Mouse (Mus musculus) NIH3T3 (cell line): ENCODE data around the gene Msi2.

Experiments used
- DNase-seq: peaks from one replicate; pipeline ENCODE4 v3.0.0-alpha.2; 2012; ENCODE audit warnings: low read depth

Gene Msi2

DNA sequence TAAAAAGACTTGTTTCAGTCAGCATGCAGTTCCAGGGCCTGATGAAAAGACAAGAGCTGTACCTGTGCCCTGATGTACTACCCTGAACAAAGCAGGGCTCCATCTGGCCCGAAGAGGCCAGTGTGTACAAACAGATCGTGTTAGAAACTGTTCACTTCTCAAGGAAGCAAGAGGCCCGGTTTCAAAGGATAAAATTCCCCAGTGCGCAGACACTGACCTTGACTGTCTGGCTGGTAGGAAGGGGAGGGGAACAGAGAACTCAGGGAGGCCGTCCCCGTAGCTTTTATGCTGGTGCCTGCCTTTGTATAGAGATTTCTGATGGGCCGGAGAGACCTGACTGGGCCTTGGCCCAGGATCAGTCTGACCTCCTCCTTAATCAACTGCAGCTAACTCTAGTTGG, 316.0 kb downstream of the Msi2 start:
- no peak for DNase-seq

DNA sequence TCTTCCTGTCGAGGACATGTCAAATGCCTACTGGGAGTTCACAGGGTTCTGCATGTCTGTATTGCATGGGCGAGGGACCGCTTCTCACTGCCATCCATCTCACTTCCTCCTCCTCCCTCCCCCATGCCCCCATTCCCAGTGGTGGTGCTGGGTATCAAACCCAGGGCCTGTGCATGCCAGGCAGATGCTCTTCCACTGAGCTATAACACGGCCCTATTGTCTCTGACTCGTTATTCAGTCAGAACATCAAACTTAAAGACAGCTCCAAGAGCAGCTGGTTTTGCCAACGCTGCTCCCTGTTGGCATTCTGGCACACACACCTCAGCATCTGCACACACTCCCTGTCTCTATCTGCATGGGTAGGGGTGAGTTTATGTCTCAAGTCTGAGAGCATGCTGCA, 317.0 kb downstream of the Msi2 start:
- peak; percentile 10 for DNase-seq

GRCm38 (mm10) chr11:88400926-88401325, 317.4 kb downstream of the Msi2 start:
- DNase-seq, result no peak

DNA sequence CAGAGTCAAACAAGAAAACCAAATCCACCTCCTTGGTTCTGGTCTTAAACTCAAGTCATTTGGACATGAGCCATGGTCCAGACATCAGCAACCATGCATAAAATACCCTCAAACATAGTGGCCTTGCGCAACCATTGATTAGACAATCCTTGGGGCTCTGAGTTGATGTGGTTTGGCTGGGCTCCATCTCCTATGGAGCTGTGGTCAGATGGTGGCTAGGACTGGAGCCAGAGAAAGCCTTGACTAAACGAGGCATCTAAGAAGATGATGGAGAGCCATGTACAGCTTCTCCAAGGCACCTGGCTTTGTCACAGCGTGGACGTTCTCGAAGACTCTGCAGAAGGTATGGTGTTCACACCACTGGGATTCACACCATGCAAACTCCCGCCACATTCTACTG, 318.1 kb downstream of the Msi2 start:
- DNase-seq, result peak; percentile 93

- DNase-seq, result no peak
These were observed 318.9 kb downstream of the Msi2 start for GRCm38 (mm10) chr11:88399431-88399830.

DNA sequence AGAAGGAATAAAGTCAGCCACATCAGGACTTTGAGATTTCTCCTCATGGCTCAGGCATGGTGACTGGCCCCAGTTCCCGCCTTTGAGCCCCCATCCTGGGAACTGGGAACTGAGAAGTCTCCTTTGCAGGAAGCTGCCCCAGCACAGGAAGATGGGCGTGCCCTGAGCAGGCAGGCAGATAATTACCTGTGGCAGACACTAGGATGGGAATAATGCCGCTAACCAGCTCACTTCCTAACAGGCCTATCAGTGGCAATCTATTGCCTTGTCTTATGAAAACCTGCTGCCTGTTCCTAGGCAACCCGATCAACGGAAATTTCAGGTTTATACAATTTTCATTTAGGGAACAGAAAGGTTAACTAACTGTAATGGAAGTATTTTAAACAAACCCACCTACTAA, 319.3 kb downstream of the Msi2 start:
- no peak for DNase-seq

DNA sequence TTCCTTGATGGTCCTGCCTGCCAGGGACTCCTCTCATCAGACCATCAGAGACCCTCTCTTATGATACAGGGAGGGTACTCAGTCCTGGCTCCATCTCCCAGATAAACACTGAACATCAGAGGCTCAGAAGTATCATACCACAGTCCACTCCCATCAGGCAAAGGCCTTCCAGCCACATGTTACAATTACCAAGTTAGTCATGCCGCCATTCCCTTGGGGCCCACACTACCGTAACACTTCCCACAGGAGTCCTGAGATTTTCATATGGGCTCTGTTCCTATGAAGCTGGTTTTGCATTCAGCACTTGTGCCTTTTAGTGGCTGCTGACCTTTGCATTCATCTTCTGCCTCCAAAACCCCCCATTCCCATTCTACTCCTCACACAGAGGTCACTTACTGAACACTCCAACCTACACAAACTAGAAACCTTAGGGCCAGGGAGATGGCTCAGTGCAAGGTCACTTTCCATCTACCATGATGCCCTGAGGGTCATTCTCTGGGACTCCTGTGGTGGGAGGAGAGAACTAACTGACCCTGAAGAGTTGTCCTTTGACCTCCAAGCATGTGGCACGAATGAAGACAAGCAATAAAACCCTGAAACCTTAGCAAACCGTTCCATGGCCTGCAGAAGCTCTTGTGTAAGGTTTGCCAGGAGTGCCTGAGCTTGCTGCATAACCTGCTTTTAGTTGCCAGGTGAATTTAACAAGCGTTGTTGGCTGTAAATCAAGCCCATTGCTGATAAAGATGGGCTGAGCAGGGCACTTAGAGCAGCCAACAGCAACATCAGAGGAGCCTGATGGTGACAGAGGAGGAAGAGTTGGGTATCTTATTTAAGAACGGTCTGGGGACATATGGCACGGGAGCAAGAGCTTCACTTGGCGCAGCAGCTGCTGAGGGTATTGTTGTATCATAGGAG, 323.0 kb downstream of the Msi2 start:
- DNase-seq, result peak; percentile 81

DNA sequence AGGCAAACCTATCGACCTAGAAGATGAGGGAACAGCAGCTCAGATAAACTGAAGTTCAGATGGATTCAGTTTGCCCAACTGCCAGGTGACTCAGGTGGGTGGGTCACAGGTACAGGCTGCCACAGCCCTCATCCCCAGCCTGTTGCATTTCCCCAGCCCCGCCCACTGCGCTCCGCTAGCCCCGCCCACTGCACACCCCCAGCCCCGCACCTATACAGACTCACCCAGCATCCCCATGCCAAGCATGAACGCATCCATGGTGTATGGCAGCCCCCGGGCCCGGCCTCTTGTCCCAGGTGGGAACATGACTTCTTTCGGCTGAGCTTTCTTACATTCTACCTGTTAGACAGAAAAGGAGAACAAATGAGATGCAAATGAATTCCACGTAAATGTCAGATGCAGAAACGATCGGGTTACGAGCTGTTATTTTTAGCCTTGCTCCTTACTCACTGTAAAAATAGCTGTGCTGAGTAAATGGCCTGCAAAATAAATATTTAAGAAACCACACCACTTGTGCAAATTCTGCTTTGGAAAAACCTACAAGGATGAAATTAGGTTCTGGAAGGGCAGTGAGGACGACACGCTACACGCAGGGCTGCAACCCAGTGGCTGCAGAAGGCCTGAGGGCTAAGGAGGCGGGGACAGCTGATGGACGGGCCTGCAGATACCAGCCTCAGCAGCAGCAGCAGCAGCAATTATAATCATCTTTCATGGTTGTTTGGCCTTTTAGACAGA, 323.8 kb downstream of the Msi2 start:
- peak; percentile 77 for DNase-seq

DNA sequence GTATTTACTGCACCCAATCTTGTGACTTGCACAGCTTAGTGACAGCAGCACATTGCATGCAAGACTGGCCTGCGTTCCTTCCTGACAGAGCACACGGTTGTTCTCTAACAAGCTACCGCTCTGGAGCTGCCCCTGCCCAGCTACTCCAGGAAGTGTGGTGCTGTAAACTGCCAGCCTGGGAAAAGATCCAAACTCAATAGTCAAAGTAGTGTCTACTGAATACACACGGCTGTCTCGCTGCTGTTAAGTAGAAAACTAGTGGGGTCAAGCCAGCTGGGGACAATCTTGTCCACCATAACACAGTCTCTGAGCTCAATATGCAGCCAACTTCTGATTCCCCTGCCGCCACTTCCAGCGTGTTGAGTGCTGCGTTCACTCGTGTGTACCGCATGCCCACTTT, 325.6 kb downstream of the Msi2 start:
- DNase-seq, result no peak

DNA sequence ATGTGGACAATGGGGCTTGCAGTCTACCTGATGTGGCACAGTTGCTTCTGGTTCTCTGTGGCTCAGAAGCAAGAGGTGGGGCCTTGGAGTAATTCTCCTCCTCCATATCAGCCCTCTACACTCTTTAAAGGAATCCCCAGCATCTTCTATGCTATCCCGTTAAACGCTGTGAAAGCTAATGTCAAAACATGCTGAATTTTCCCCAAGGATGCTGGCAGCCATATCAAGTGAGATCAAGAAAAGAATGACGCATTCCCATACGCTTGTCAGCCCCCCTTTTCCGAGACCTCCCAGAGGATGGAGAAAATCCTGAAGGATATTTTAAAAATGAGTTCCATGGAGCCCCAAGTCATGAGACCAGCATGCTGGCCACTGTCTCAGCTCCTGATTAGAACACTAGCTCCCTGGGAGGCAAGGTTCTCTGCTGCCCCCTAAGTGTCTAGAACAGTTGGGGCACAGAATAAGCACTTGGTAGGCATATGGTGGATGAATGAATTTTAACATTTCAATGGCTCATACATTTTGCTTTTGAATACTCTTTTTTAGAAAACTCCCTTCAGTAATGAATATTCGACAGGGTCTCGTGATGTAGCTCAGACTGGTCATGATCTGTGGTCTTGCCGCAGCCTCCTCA, 327.0 kb downstream of the Msi2 start:
- no peak for DNase-seq

- DNase-seq, result no peak
These were observed 328.8 kb downstream of the Msi2 start for GRCm38 (mm10) chr11:88389530-88389929.

- DNase-seq, result no peak
These were observed 331.4 kb downstream of the Msi2 start for GRCm38 (mm10) chr11:88386916-88387315.

GRCm38 (mm10) chr11:88382449-88382848, 335.9 kb downstream of the Msi2 start:
- no peak for DNase-seq

- DNase-seq, result peak; percentile 24
These were observed 337.0 kb downstream of the Msi2 start for GRCm38 (mm10) chr11:88381145-88381909.

GRCm38 (mm10) chr11:88379635-88380034, 338.7 kb downstream of the Msi2 start:
- no peak for DNase-seq

GRCm38 (mm10) chr11:88378686-88379339, 339.5 kb downstream of the Msi2 start:
- DNase-seq, result no peak

DNA sequence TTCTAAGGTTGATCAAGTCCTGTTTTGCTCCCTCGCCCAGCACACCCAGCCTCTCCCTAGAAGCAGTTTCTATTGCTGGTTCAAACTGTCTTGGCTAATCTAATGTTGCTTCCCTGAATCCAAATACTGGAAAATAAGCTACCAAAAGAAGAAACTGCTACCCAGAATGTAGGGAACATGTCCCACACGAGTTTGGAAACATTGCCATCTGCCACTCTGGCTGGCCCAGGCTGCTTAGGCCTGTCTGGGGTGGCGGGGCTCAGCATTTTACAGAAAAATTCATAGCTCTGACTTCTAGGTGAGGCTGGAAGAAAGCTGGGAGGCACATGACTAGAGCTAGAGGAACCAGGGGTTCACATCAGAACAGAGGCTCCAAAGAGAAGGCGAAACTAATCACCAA, 345.7 kb downstream of the Msi2 start:
- no peak for DNase-seq

DNA sequence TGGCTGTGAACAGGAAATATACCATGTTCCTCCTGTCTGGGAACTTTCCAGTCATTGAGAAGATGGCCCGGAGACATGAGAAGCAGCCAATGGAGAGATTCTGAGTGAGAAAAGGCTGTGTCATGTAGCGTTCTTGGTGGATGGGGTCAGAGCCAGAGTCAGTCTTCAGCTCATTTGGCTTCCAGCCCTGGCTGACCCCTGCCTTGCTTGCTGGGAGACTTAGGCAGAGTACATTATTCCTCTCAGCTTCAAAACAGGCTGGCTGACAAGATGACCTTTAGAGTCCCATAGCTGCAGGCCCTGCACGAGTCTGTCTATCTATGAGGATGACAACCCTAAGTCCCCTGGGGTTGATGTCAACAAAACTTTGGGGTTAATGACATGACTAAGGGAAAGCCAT, 348.4 kb downstream of the Msi2 start:
- DNase-seq, result peak; percentile 28

- DNase-seq, result no peak
These were observed 350.8 kb downstream of the Msi2 start for GRCm38 (mm10) chr11:88367501-88367900.

DNA sequence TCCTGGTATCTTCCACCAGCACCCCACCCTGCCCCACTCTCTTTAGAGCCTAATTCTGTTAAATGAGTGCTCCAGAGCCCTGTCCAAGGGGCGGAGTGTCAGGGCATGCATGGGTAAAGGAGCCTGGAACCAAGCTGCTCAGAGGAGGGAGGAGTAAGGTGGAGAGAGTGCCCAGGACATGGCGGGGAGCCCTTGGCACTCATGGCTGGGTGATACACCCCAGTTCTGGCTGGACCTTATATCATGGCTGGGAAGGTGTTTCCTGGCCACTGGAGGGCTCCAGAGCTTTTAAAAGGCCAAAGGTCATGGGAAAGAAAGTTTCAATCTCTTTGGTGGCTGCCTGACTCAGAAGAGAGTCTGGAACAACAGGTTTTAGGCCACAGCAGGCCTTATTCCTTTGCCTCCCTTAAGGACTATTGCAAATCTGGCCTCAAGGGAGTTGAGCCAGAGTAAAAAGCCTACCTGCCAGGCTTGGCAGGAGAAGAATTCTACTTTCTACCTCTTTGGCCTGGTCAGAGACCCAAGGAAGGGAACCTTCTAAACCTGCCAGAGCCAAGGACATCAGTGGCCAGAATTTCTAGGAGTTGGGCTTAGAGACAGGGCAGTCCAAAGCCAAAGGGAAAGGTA, 352.3 kb downstream of the Msi2 start:
- DNase-seq, result no peak

GRCm38 (mm10) chr11:88364231-88364630, 354.1 kb downstream of the Msi2 start:
- DNase-seq, result no peak
